Mouse (Mus musculus): ENCODE measurements around the gene Sptb. TPM values are rescaled to one million over a fixed set of nuclear protein-coding genes. Genes with fewer than 3 reads are reported as not detected.

Gene Sptb
- polyA plus RNA-seq, 1 experiment = 1.8 TPM

DNA sequence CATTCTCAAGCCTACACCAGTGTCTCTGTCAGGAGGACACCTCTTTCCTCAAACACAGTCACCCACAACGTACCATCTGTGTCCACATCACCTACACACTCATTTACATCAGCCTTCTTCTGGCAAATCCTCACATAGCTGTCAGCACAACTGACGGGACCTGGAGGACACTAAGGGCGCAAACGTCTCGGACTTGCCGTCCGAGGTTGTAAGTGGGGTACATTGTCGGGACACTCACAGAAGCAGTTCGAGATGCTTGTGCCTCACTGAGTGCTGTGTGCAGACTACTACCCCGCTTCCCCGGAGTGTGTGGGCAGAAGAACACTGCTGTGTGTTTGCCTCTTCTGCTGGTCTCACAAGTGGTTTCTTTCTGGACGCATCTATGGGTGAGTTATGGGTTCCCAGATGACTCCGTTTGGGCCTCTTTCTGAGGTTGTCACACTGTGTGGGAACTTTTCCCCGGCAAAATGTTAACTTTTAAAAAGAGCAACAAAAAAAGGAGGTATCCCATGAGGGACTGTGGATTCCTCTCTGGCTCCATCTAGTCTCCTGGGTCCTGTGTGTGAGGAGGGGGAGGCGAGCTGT is 164.5 kb downstream of the Sptb start:
- DNase-seq (ENCODE audit: low spot score) = no peak

DNA sequence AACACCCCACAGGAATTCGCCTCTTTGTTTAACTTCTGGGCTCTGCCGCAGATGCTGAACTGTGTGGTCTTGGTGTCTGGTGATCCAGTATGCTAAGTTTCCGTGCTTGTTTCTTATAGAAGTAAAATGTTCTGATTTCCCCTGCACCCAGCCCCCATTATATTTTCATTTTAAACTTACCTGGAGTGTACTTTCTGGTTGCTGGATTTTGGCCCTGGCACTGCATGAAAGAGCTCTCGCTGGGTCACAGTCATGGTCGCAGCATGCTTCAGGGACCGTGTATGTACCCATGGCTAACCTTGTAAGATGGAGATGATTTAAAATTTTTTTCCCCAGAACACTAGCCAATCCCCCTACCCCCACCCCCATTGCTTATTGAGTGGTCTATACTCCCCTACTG is 168.5 kb downstream of the Sptb start:
- DNase-seq (ENCODE audit: low spot score) = no peak

DNA sequence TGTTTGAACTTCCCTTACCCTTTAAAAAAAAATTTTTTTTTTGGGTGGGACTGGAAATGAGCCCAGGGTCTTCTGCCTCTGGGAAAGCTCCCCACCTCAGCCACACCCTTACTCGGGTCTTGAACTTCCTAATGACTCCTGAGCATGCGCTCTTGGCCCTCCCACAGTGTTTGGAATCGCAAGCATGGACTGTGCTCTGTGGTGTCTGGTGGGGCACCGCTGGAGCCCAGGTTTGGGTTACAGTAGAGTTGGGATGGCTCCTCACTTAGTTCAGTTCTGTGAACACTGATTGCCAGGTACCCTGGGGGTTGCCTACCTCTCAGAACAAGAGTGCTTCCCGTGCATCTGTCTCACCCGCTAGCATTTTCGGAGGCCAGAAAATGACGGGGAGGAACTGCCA is 168.9 kb downstream of the Sptb start:
- DNase-seq (ENCODE audit: low spot score) = no peak

DNA sequence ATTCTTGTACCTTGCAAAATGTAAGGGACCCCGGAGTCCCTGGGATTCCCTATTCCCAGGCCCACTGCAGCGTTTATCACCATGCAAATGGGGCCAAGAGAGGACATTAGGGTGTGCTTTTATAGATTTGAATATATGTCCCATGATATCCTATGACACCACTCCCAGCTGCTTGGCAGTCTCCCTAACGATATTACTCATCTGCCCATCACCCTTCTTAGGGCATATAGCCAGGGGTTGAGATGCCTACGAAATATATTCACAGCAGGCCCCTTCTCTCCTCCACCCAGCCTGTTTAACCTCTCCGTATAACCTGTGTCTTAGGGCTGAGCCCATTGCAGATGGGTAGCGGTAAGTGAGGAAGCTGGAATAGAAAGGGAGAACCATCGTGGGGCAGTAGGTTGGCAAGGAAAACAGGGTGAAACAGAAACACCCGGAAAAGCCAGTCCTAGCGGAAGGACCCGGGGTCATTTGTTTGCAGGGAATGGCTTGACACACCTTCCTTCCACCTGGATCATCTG is 169.6 kb downstream of the Sptb start:
- DNase-seq (ENCODE audit: low spot score) = no peak

DNA sequence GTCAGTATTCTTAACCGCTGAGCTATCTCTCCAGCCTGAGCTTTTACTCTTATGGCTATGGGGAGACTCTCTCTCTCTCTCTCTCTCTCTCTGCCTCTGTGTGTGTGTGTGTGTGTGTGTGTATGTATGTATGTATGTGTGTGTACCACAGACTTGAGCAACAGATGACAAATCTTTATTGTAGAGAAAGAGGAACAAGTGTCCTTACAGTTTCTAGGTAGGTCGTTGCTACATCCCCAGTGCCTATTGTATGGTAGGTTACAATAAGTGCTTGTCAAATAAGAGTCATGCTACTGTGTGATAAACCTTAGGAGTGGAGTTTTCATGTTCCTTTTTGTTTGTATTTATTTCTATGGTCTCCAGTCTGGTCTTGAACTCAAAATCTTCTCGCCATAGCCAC is 170.2 kb downstream of the Sptb start:
- no peak for DNase-seq (ENCODE audit: low spot score)

DNA sequence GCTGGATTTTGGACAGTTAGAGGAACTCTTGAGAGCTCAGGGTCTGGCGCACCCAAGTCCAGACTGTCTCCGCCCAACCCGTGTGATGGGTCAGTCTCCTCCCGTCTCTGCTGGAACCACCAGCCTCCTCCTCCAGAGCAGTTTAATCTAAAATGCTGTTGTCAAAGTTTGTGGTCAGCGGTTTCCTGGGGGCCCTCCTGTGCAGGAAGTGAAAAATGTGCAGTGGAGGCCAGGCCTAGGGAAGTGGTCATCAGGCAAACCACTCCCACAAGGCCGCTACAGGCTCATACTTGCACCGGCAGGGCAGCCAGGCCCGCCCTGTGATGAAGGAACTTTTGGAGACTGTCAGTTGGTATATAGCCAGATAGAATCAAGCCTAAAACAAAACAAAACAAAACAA is 172.9 kb downstream of the Sptb start:
- DNase-seq (ENCODE audit: low spot score) = peak; percentile 47

DNA sequence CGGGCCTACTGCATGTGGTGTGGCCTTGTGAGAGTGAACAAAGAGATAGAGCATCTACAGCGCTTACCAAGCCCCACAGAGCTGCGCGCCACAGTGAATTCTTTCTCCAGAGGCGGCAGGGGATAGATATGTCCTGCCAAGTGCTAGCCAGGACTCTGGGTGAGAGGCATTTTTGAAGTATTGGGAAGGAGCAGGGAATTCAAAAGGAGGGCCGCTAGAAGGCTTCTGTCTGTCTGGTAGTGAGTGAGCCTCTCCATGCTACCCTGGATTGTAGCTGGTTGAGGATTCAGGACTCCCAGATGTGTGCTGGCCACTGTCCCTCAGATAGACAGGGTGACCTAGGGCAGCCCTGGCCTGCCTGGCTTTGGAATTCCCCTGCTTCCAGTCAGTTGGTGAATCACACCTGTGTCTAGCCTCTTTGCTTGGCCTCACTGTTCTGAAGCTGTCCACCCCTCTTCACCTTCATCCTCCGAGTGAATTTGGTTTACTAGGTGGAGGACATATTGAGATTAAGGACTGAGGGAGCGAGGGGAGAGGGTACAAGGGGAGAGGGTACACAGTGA is 173.7 kb downstream of the Sptb start:
- no peak for DNase-seq (ENCODE audit: low spot score)

DNA sequence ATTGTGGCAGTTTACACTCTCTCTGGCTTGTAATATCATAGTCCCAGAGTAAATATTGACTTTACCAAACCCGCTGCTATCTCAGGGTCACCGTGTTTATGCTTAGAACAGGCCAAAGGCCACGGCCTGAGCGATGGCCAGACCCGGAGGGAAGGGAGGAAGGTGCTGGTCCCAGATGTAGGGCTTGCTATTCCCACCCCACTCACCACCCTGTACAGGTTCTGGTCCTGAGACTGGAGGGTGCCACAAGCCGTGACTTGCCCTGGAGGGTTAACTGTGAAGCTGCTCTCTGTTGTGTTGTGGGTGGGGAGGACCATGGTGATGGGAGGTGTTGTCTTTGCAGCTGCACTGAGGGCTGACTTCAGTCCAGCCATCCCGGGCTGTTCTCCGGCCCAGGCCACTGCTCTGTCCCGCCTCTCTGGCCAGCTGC is 174.9 kb downstream of the Sptb start:
- DNase-seq (ENCODE audit: low spot score) = peak; percentile 47

DNA sequence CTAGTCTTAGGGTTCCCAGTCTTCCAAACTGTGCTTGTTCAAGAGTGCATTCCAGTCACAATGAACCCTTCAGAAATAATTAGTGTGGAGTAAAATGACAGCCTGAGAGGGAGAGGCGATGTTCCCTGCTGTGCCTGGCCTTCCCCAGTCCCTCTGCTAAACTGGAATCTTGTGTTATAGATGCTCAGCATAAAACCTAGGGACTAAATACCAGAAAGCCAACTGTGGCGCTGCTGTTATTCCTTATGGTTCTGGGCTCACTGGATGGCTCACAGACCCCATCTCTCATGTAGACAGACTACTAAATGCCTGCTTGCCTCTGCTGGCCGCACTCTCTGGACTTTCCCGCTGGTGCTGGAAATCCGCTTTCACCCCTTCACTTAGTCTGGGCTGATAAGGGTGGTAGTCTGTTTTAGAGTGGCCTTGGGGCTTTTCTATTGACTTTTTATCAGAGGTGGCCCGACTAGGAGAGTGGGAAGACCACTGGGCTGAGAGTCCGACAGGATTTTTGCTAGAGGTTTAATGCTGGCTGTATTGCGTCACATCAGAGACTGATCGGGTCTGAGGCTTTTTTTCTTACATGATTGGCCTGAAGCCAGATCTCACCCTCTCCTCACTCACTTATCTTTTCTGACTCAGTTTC is 175.6 kb downstream of the Sptb start:
- peak; percentile 46 for DNase-seq (ENCODE audit: low spot score)

DNA sequence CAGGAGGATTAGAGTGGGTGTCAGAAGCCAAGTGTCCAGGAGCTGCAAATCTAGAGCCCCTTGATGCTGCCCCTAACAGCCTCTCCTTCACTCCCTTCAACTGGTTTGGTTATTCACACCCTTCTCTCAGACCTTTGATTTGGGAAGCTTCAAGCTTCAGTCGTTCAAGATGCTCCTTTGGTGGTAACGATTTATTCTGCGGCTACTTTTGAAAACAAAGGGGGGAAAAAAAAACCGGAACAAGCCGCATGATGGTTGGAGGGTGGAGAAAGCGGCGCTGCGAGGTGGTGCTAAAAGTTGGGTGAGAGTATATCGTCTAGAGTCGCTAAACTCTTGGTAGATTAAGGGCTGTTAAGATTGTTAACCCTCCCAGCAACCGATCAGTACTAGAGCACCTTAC is 176.1 kb downstream of the Sptb start:
- no peak for DNase-seq (ENCODE audit: low spot score)

DNA sequence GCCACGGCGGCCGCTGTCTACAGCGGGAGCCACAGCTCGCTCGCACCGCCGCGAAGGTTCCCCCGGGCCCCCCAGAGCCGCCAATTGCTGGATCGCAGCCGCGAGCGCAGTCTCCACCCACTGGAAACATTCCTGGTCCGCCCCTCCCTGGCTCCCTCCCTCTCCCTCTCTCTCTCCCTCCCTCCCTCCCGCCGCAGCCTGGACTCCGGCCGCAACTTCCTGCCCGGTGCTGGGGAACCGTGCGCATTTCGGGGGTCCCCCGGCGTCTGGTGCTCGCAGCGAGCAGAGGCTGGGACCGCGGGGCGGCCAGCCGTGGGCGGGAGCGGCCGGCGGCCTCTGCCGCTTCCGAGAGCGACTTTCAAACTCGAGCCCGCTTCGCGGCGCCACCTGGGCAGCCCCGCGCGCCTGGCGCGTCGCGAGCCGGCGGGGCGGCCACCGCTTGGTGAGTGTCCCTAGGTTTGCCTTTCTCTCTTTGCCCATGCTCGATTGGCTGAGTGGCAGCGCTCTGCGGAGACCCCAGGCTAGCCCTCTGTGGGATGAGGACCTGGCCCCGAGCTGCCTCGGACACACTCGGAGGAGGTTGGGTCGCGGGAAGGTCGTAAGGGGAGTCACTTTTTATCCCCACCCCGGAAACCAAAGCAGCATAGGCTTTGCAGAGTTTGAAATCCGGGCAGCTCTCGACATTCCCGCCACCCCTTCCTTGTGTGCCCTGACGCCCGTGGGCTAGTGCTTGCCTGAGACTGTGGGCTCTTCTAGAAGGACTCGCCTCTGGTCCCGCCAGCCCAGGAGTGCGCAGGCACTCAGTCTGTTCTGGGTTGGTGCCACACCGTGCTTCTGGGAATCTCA is 176.7 kb downstream of the Sptb start:
- peak; percentile 79 for DNase-seq (ENCODE audit: low spot score)

DNA sequence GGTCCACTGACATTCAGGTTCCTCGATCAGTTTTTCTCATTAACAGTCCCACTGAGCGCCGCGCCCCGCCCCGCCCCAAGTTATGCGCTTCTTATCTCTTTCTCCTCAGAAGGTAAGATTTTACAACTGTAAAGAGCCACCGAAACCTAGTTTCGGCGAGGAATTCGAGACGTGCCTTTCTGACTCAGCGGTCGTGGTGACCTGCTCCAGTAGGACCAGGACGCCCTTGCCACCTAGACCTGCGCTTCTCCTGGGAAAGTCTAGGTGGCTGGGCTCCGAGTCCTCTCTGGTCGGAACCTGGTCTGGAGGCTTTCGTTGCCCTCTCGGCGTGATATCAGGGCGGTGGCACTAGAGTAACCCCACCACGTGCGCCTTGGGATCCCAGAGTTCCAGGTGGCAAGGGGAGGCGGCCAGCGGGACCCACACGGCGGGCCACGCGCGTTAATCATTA is 177.4 kb downstream of the Sptb start:
- no peak for DNase-seq (ENCODE audit: low spot score)

DNA sequence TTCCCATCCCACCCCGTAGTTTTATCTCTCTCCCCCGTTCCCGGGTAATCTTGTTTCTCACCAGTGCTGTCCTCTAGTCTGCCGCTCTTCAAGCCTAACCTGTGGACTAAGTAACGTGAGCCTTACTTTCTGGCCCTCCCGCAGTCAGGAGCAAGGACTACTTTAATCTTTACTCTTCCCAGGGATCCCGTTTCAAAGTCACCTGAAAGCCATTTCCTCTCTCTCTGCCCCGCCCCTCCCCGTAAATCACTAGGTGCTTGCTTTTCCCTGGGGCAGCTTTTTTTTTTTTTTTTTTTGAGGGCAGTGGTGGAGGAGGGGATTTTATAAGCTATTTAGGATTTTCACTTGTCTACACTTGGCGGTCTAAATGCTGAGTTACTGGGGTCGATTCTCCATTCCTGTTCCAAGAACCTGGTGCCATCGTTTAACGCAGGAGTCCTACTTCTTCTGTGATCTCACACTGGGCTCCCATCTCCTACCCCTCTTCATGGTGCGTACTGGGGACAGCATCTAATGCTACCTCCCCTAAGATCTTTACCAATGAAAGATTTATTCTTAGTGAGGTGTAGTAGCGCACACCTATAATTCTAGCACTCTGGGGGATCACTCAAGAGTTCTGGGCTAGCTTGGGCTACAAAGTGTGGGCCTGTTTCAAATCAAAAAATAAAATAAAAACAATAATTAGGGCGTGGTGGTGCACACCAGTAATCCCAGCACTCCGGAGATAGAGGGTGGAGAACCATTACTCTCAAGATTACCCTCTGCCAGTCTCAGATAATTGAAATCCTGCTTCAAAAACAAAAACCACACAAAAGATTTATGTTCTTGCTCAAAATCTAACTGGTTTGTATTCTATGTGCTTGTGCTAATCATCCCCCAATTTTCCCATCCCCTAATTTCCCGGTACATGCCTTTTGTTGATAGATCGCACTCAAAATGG is 178.1 kb downstream of the Sptb start:
- no peak for DNase-seq (ENCODE audit: low spot score)

DNA sequence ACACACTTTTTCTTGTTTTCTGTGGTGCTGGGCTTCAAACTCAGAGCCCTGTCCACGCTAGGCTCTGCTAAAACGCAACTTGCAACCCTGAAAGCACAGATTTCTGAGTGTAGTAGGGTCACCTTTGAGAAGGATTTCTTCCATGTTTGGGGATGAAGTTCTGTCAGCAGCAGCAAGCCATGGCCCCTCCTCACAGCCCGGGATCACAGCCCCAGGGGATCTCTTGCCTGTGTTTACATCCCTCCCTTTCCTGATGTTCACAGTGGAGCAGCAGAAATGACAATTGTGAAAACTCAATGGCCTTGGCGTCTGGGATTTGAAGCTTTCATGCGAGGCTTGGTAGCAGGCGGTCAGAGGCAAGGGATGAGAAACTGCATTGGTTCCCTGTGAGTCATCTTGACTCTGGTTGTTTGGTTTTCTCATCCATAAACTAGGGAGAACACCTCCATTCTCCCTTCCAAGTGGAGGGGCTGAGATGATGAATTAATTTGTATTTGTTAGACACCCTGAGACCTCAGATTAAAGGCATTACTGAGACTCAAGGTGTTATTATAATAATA is 179.7 kb downstream of the Sptb start, which contains the start of gene Plekhg3:
Gene Plekhg3 (plus strand): TSS at position 312 of the 560 bp plus-strand sequence.
- no peak for DNase-seq (ENCODE audit: low spot score)

Other genes with a start within 250 kb of the Sptb start
- 56.5 and 62.8 TPM in 2 replicates for gene Plekhg3, start 179.7 kb downstream of the Sptb start, polyA plus RNA-seq (2012; rRNA removed)
- 130 and 145 TPM in 2 replicates for gene Churc1, start 55.0 kb upstream of the Sptb start, polyA plus RNA-seq (2012; rRNA removed)
- 18.3 and 19.3 TPM in 2 replicates for gene Fntb, start 55.0 kb upstream of the Sptb start, polyA plus RNA-seq (2012; rRNA removed)
- 22.1 and 22.4 TPM in 2 replicates for gene Gpx2, start 85.0 kb upstream of the Sptb start, polyA plus RNA-seq (2012; rRNA removed)
- gene Rab15, start 112.4 kb upstream of the Sptb start, polyA plus RNA-seq (2012; rRNA removed) = 64.8 and 68.0 TPM in 2 replicates